Mouse (Mus musculus) hindbrain, embryonic 16.5 days (tissue): ENCODE data around the gene Rrp8. TPM values are rescaled to one million over a fixed set of nuclear protein-coding genes. Genes with fewer than 3 reads are reported as not detected.
A peak's percentile ranks its signal among the peaks of the same experiment; 100 is the strongest.

Experiments
- ATAC-seq: fragments of 200-750 bp; cut with Nextera tagmentation; 2 replicates; pipeline ENCODE4 v1.8.0; 2017; ENCODE audit warnings: moderate TSS enrichment, moderate library complexity
- H3K27ac ChIP-seq: fragments of 300-500 bp; sonication (generic); 2 replicates; pipeline ENCODE4 v1.5.1; 2014; ENCODE audit warnings: low read depth, mild to moderate bottlenecking, control low read depth, low read length, moderate library complexity
- H3K27me3 ChIP-seq: fragments of 300-500 bp; sonication (generic); replicated peaks from 2 replicates; pipeline ENCODE4 v1.6.1; 2014; ENCODE audit warnings: low read length; ENCODE audit not compliant: control insufficient read depth, insufficient read depth
- H3K36me3 ChIP-seq: fragments of 300-500 bp; sonication (generic); 2 replicates; pipeline ENCODE4 v1.6.1; 2014; ENCODE audit warnings: mild to moderate bottlenecking, low read length, moderate library complexity, mixed read lengths; ENCODE audit not compliant: control insufficient read depth, insufficient read depth
- H3K4me1 ChIP-seq: fragments of 300-500 bp; sonication (generic); 2 replicates; pipeline ENCODE4 v1.6.1; 2014; ENCODE audit warnings: low read depth, low read length; ENCODE audit not compliant: control insufficient read depth, insufficient read depth
- H3K4me2 ChIP-seq: fragments of 300-500 bp; sonication (generic); 2 replicates; pipeline ENCODE4 v1.6.1; 2014; ENCODE audit warnings: mild to moderate bottlenecking, low read length, control low read depth, moderate library complexity
- H3K4me3 ChIP-seq: fragments of 300-500 bp; sonication (generic); 2 replicates; pipeline ENCODE4 v1.5.1; 2014; ENCODE audit warnings: mild to moderate bottlenecking, low read length, control low read depth, moderate library complexity
- H3K9ac ChIP-seq: fragments of 300-500 bp; sonication (generic); 2 replicates; pipeline ENCODE4 v1.6.1; 2014; ENCODE audit warnings: low read depth, mild to moderate bottlenecking, control low read depth, low read length, moderate library complexity
- H3K9me3 ChIP-seq: fragments of 300-500 bp; sonication (generic); 2 replicates; pipeline ENCODE4 v1.6.1; 2014; ENCODE audit warnings: mild to moderate bottlenecking, low read length, moderate library complexity; ENCODE audit not compliant: control insufficient read depth
- WGBS: fragments of 180-500 bp; shearing (Covaris S2); extraction: QIAGEN DNeasy Blood & Tissue Kit; methylation state at CpG from one replicate; pipeline ENCODE4 v1.1.7; 2014; 5-methylcytosine and 5-hydroxymethylcytosine counted together
- polyA plus RNA-seq: library from polyadenylated mRNA; unstranded; fragments of >200 nt; fragmentation: Nextera tagmentation; extraction: Ambion mirVana; gene quantifications from 2 replicates; pipeline ENCODE4 v1.2.1, GENCODE M21; 2015

Rrp8 gene
- polyA plus RNA-seq, 1 experiment from 2014 or later: 26.3 TPM

DNA sequence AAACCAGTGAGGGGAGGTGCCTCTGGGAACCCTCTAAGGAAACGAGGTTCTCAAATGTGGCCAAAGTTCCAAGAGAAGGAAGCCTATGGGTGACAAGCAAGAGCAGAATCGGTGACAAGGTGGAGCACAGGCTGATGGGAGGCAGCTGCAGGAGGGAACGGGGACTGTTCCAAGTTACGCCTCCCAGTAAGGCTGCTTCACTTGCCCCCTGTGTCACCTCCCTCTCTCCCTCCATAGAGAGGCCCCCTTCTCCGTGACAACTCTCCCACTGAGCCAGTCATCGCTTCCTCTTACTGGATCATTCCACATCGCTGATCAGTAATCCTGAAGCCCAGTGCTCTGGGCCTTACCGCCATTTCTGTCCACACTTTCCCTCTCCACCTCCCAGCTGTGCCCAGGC lies 37.5 kb upstream of the Rrp8 start:
- H3K27ac ChIP-seq: no peak overlapping the region
- H3K4me2 ChIP-seq: no peak overlapping the region
- ATAC-seq: no peak
- H3K27me3 ChIP-seq: no peaks in the 10 kb centered on the region
- no peaks in the 10 kb centered on the region for H3K9me3 ChIP-seq
- 28% methylated on average over 8 of the region's 8 CpGs for WGBS
- peaks cover 44% of the 10 kb centered on the region for H3K4me1 ChIP-seq
- H3K4me3 ChIP-seq: no peak overlapping the region
- no peak overlapping the region for H3K9ac ChIP-seq
- peaks cover 27% of the 10 kb centered on the region for H3K36me3 ChIP-seq

DNA sequence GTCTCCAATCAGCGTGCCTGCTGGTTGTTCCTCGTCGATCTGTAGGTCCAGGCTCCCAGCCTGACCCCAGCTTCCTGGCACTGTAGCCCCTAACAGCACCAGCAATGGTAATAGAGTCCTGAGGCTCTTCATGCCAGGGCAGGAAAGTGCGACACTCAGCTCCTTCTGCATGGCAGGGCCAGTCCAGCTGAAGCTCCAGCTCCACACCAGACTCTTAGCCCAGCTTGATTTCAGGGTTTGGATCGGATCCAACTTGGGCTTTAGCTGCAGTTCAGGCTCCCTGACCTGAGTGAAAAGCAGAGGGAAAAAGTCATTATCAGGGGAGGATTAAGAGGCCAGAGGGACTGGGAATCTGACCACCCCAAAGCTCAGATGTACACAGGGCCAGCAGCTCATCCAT lies 35.9 kb upstream of the Rrp8 start:
- no peak overlapping the region for H3K9ac ChIP-seq
- no peaks in the 10 kb centered on the region for H3K27me3 ChIP-seq
- no peak overlapping the region for H3K4me3 ChIP-seq
- ATAC-seq: 0 out of 2 replicates have a peak, but pooled peaks have one; percentile 5
- H3K36me3 ChIP-seq: peaks cover 25% of the 10 kb centered on the region
- no peak overlapping the region for H3K4me2 ChIP-seq
- H3K4me1 ChIP-seq: peaks cover 37% of the 10 kb centered on the region
- 0 out of 2 replicates have a peak overlapping the region, but pooled peaks have one; percentile 8 for H3K27ac ChIP-seq
- H3K9me3 ChIP-seq: no peaks in the 10 kb centered on the region
- WGBS: 84% methylated on average over 5 of the region's 5 CpGs

DNA sequence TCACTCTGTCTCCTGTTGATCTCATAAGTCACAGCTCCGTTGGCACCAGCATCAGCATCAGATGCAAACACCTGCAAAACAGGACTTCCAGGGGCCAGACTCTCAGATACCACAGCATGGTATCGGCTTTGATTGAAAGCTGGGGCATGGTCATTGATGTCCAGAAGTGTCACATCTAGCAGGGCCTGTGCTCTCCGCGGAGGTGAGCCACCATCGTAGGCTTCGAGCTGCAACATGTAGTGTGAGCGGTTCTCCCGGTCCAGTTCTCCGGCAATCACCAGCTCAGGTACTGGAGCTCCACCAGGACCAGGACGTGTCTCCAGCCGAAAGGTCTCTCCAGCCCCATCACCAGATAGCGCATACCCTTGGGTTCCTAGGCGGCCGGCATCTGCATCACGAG lies 35.1 kb upstream of the Rrp8 start:
- H3K9ac ChIP-seq: no peak overlapping the region
- H3K27ac ChIP-seq: no peak overlapping the region
- H3K4me1 ChIP-seq: peaks cover 37% of the 10 kb centered on the region
- no peaks in the 10 kb centered on the region for H3K27me3 ChIP-seq
- no peak for ATAC-seq
- H3K9me3 ChIP-seq: no peaks in the 10 kb centered on the region
- WGBS: 97% methylated on average over 15 of the region's 15 CpGs
- H3K36me3 ChIP-seq: peaks cover 25% of the 10 kb centered on the region
- no peak overlapping the region for H3K4me3 ChIP-seq
- no peak overlapping the region for H3K4me2 ChIP-seq

DNA sequence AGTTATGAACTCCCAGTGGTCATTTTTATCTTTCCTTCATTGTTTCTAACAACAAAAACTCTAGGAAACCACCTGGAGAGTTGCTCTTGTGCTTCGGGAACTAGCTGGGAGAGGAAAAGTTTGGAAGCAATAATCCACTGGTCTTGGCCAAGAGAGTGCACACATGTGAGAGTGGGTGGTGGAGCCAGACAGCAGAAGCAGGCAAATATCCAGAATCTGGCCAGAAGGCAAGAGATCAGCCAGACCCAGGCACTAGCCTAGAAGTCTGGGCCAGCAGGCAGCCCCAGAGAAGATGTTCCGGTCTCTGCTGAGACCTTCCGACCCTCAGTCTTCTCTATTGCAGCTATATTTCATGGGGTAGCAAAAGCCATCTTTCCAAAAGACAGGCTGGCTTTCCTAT lies 32.8 kb upstream of the Rrp8 start:
- Histone ChIP-seq H3K9ac (no peak overlapping the region), H3K9me3 (no peaks in the 10 kb centered on the region), H3K4me2 (no peak overlapping the region), H3K27ac (no peak overlapping the region), H3K4me3 (no peak overlapping the region), H3K36me3 (peaks cover 33% of the 10 kb centered on the region), H3K27me3 (no peaks in the 10 kb centered on the region), H3K4me1 (peaks cover 29% of the 10 kb centered on the region)
- no peak for ATAC-seq
- 84% methylated on average over 3 of the region's 3 CpGs for WGBS

DNA sequence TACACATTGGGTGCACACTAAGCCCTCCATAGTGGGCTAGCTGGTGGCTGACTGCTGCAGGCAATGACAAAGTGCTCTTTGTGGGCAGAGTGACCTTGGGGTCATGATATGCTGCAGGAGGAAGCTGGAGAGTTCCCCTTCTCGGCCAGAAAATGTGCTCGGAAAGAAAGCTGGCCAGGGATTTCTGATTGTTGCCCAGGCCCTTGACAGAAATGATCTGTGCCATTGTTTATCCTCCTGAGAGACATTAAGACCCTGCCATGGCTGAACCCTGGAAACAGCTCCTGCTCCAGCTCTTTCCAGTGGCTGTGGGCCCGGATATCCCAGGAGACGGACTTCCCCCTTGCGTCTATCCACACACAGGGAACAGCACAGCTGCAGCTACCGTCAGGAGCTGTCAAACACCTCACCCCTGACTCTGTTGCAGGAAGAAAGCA lies 30.6 kb upstream of the Rrp8 start:
- Histone ChIP-seq H3K4me1 (peaks cover 25% of the 10 kb centered on the region), H3K27ac (peak overlapping the region; percentile 57; the same call in 1 of the 2 replicates), H3K9me3 (no peaks in the 10 kb centered on the region), H3K9ac (no peak overlapping the region), H3K27me3 (no peaks in the 10 kb centered on the region), H3K36me3 (peaks cover 52% of the 10 kb centered on the region), H3K4me3 (no peak overlapping the region), H3K4me2 (peak overlapping the region; percentile 3; the same call in 1 of the 2 replicates)
- WGBS: 10% methylated on average over 6 of the region's 6 CpGs
- peak; percentile 78 for ATAC-seq

DNA sequence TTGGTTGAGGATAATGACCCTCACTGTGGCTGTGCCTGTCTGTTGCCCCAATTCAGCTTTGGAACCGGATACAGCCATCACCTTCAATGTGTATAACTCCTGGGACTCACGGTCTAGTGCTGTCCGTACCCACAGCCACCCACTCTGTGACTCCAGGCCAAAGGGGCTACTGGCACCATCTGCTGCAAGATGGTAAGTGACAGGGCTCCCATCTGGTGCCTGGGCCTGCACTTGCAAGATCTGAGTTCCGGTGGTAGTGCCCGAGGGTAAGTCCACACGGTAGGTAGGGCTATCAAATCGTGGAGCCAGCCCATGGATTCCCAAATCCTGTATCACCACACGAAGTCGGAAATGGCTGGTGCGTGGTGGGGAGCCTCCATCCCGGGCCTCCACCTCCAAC lies 27.1 kb upstream of the Rrp8 start:
- Histone ChIP-seq H3K36me3 (peaks cover 55% of the 10 kb centered on the region), H3K27me3 (no peaks in the 10 kb centered on the region), H3K9ac (no peak overlapping the region), H3K27ac (no peak overlapping the region), H3K4me2 (no peak overlapping the region), H3K4me1 (peaks cover 17% of the 10 kb centered on the region), H3K9me3 (no peaks in the 10 kb centered on the region), H3K4me3 (no peak overlapping the region)
- 81% methylated on average over 11 of the region's 11 CpGs for WGBS
- no peak for ATAC-seq

DNA sequence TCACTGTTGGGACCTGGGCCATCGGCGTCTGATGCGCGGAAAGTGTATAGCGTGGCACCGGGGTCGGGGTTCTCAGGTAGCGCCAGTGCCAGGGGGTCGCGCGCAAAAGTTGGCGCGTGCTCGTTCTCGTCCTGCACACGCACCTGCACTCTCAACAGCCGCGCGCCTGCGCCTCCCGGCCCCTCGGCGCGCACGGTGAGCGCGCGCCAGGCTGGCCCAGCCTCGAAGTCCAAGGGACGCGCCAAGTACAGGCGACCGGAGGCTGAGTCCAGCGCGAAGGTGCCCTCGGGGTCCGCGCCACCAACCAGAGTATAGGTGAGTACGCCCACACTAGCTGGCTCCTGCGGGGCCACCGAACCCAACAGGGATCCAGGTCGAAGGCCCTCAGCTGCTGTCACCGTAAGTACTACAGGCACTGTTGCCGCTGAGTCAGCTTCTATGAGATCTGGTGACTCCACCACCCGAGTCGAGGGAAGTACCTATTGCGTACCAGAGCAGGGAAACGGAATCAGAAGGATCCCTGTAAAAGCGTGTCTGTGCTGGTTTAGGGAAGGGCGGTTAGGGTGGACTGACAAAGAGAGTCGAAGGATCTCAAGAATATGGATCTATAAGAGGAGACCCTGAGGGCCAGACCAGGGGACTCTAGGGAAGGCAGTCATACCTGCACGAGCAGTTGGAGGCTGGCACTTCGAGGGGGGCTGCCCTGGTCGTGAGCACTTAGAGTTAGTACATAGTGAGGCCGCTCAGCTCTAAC lies 25.5 kb upstream of the Rrp8 start:
- no peak overlapping the region for H3K4me3 ChIP-seq
- no peak for ATAC-seq
- H3K36me3 ChIP-seq: peaks cover 66% of the 10 kb centered on the region
- H3K9ac ChIP-seq: no peak overlapping the region
- WGBS: 27% methylated on average over 54 of the region's 55 CpGs
- no peaks in the 10 kb centered on the region for H3K27me3 ChIP-seq
- no peak overlapping the region for H3K27ac ChIP-seq
- H3K9me3 ChIP-seq: no peaks in the 10 kb centered on the region
- H3K4me1 ChIP-seq: peaks cover 5% of the 10 kb centered on the region
- no peak overlapping the region for H3K4me2 ChIP-seq

DNA sequence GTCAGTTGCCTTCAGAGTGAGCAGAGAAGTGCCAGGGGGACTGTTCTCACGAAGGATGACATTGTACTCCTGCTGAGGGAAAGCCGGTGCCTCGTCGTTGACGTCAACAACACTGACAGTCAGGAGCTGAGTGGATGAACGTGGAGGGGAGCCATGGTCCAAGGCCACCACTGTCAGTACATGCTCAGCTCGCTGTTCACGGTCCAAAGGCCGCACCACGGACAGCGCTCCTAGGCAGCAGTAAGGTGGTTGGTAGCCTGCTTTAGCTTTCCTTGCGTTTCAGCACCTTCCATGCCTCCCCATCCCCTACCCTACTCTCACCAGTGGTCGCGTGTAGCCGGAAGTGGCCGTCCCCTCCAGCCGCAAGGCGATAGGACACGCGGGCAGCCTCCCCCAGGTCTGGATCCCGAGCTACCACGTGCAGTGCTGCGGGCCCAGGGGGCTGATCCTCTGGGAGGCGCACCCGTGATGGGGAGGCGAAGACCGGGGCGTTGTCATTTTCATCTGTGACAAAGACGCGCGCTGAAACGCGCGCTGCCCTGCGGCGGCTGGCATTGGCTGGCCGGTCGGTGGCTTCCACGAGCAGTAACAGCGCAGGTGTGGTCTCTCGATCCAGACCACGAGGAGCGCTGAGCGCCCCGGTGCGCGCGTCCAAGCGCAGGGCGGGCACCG lies 24.8 kb upstream of the Rrp8 start:
- WGBS: 26% methylated on average over 51 of the region's 51 CpGs
- no peak overlapping the region for H3K4me2 ChIP-seq
- ATAC-seq: no peak

DNA sequence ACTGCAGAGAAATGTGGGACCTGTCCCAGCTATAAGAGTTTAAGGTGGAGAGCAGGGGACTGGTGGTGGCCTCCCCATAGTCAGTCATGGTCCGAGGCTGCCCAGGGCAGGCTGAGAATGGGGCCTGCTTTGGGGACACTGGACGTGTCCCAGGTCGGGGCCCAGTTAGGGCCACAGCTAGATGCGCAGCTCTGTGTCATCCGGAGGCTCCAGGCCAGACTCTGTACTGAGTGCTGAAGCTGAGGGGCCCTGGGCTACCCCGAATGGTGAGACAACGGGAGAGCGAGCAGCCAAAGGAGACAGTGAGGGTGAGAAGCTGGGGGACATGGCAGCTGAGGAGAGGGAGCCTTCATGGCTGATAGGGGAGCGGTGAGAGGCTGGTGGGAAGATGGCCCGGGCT lies 16.1 kb upstream of the Rrp8 start:
- no peak overlapping the region for H3K4me3 ChIP-seq
- H3K27me3 ChIP-seq: no peaks in the 10 kb centered on the region
- no peak overlapping the region for H3K4me2 ChIP-seq
- H3K4me1 ChIP-seq: peaks cover 5% of the 10 kb centered on the region
- WGBS: 93% methylated on average over 10 of the region's 10 CpGs
- ATAC-seq: no peak
- H3K9ac ChIP-seq: no peak overlapping the region
- no peak overlapping the region for H3K27ac ChIP-seq
- peaks cover 45% of the 10 kb centered on the region for H3K36me3 ChIP-seq
- H3K9me3 ChIP-seq: no peaks in the 10 kb centered on the region

More for the DNA sequence above, 24.8 kb upstream of the Rrp8 start:
- Histone ChIP-seq H3K4me3 (no peak overlapping the region), H3K9ac (no peak overlapping the region), H3K27ac (no peak overlapping the region; the same call in 1 of the 2 replicates), H3K9me3 (no peaks in the 10 kb centered on the region), H3K36me3 (peaks cover 74% of the 10 kb centered on the region), H3K27me3 (no peaks in the 10 kb centered on the region), H3K4me1 (no peaks in the 10 kb centered on the region; the same call in 1 of the 2 replicates)
